Mouse (Mus musculus) megakaryocyte, embryonic 14.5 days (primary cell): ENCODE data around the gene Man1c1.

ENCODE experiments used
- FLI1 ChIP-seq: IDR thresholded peaks from 2 replicates; pipeline ENCODE4 v1.6.1; 2012; ENCODE audit warnings: low read length, inconsistent platforms, mixed read lengths
- GATA1 ChIP-seq: IDR thresholded peaks from 3 replicates; pipeline ENCODE4 v1.6.1; 2012; ENCODE audit warnings: mixed read lengths, low read length, inconsistent platforms, borderline replicate concordance

- TF ChIP-seq GATA1 (no peak), FLI1 (no peak)
Measured at GRCm38 (mm10) chr4:134592442-134592841, 111.6 kb downstream of the Man1c1 start.
